Mouse (Mus musculus) brain, adult 10 weeks (tissue): ENCODE measurements around the gene Snx4. TPM values are rescaled to one million over a fixed set of nuclear protein-coding genes. Genes with fewer than 3 reads are reported as not detected.

ENCODE experiments used
- polyA plus RNA-seq: library from polyadenylated mRNA; stranded (reverse); fragments of 350-450 nt; fragmentation: Illumina TruSeq; extraction: RNeasy Lipid Tissue Mini Kit (QIAGEN cat#74804); gene quantifications from one replicate; pipeline ENCODE4 v1.2.3, GENCODE M21; 2015; ENCODE audit warnings: low read depth, low replicate concordance

The Snx4 gene
- 33.3 TPM for polyA plus RNA-seq

GRCm38 (mm10) chr16:33251194-33252051 lies at the start of gene Snx4:
Snx4 (plus strand) TSS chr16:33251442.

Other genes starting within 250 kb of the Snx4 start
- 4.9 TPM for gene Iqcg, start 195.2 kb upstream of the Snx4 start, polyA plus RNA-seq
- 1,160 TPM for gene Rpl35a, start 195.0 kb upstream of the Snx4 start, polyA plus RNA-seq
- gene Lmln, start 188.9 kb upstream of the Snx4 start, polyA plus RNA-seq: 5.7 TPM
- 8.8 TPM for gene Osbpl11, start 66.4 kb upstream of the Snx4 start, polyA plus RNA-seq
- gene Zfp148, start 129.4 kb downstream of the Snx4 start, polyA plus RNA-seq: 47.8 TPM